Mouse (Mus musculus) G1E-ER4 (cell line): Measurements from ENCODE around the gene Ttll5. TPM values are rescaled to one million over a fixed set of nuclear protein-coding genes. Genes with fewer than 3 reads are reported as not detected.

Experiments used
- GATA1 ChIP-seq: IDR thresholded peaks from one replicate; pipeline ENCODE4 v1.8.0; 2012; ENCODE audit warnings: low read length, inconsistent platforms
- polyA plus RNA-seq: library from polyadenylated mRNA; stranded (reverse); fragments of >175 nt; gene quantifications from 2 replicates; pipeline ENCODE4 v1.2.3, GENCODE M21; 2012

Ttll5 gene
- polyA plus RNA-seq, 1 experiment, result 11.0 TPM

DNA sequence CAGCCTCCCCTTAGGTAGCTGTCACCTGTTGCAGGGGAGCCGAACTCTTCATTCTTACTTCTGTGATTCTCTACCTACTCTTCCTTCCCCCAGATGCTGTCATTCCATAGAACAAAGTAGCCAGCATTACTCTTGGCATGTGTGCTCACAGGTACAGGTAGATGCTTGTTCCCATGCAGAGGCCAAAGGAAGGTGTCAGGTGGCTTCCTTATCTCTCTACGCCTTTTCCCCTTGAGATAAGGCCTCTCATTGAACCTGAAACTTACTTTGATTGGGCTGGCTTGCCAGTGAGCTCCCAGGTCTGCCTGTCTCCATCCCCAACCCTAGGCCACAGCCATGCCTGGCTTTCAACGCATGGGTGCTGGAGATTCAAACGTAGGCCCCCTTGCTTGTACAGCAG is 269.6 kb downstream of the Ttll5 start:
- no peak for TF ChIP-seq GATA1

DNA sequence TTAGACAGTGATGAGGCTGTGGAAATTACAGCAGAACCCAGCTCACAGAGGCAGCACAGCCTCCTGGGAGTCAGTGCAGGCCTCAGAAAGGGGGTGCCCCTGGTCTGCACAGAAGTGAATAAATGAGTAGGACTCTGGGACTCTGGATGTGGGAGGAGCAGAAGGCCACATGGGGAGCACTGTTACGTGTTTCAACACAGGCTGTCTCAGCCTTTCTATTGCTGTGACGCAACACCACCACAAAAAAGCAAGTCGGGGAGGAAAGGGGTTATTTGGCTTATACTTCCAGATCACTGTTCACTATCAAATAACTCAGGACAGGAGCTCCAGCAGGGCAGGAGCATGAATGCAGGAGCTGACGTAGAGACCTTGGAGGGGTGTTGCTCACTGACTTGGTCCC is 271.3 kb downstream of the Ttll5 start:
- TF ChIP-seq GATA1, result no peak

DNA sequence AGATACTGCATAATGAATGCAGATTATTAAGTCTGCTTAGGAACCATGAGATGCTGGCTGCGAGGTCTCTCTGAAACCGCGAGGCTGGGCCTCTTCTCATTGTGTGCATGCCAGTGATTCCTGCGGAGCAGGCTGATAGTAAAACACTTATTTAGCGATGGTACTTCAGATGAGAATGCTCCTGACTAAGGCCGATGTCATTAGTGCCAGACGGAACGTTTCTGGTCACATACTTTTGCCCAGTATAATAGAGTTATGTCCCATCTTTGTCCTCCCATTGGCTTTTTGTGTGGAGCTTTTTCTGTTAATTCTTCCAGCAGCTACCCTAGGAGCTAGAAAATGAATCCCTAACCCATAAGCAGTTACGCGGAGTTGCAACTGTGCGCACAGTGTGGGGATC is 273.3 kb downstream of the Ttll5 start:
- no peak for TF ChIP-seq GATA1

DNA sequence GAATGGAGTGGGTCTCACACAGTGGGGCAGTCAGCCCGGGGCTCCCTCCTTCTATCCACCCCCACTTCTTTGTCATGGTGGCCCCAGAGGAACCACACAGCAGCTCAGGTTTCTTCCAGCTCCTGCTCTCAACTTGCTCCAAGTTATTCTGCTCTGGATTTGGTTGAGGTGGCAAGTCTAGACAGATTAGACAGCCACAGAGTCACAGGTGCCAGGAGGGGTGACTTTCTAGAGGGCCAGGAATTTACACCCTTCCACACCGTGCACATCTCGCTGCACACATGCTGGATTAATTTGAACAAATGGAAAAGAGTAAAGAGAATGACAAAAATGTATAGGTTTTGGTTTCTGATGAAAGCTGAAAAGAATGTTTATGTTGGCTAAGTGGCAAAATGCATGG is 276.3 kb downstream of the Ttll5 start:
- TF ChIP-seq GATA1, result no peak

DNA sequence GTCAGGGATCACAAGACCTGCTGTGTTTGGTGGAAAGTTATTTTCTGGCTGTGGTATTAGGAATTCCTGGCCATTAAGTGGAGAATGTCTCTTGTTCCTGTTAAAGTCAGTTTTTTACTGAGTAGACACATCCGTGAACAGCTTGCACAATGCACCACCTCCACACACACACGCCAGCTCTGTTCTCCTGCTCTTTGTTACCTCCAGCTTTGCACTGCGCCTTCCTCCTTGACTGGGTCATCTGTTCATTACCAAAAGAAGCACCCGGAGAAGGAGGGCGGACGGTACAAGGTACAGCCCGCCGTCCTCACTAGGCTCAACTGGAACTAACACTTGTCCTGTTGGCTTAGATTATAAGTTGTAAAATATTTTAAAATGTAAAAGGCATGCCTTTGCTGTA is 278.2 kb downstream of the Ttll5 start:
- no peak for TF ChIP-seq GATA1

DNA sequence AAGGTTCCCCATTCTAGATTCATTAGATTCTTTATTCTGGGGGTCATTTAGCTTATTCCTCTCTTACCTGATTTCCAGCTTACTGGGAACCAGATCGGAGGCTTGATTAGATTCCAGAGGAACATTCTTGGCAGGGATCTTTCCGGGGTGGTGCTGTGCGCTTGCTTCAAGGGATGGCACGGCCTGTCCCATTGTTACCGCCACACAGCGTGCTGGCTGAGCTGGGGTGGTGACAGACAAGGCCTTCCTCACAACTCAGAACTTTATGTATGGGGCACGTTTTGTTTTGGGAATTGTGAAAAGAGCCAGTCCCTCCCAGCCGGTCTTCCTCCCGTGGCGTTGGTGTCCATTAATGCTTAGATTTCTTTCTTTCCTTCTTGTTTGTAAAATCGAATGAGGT is 278.9 kb downstream of the Ttll5 start:
- no peak for TF ChIP-seq GATA1

DNA sequence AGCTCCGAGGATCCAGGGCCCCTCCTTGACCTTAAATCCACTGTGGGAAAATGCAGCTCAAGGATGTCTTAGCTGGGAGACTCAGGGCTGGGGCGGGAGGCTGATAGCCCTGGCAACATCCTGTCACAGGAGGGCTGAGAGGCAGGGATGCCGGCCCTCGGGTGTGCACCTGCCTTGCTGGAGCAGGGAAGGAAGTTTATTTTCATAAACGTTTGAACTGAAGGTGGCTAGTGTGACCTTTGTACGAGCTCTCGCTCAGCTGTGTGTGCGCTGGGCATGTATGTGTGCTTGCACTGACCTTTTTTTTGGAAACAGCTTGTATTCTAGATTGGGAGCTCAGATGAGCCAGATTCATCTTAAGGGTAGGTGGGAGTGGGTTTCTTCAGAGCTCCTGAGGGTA is 279.4 kb downstream of the Ttll5 start:
- no peak for TF ChIP-seq GATA1

DNA sequence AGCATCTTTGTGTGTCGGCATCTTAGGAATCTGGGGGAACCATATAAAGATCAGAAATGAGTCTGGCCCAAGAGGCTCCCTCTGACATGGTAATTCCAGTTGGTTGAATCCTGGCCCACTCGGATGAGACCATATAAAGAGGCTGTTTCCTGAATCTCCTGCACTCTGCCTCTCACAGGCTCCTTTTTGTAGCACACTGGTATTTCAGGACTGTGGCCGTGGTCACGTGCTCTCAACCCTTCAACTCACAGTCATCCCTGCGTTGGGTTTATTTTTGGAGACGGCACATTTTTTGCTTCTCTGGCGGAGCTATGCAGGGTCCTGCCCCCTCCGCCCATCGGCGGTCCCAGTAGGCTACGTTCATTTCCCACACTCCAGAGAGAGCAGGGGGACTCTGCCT is 279.8 kb downstream of the Ttll5 start:
- no peak for TF ChIP-seq GATA1

DNA sequence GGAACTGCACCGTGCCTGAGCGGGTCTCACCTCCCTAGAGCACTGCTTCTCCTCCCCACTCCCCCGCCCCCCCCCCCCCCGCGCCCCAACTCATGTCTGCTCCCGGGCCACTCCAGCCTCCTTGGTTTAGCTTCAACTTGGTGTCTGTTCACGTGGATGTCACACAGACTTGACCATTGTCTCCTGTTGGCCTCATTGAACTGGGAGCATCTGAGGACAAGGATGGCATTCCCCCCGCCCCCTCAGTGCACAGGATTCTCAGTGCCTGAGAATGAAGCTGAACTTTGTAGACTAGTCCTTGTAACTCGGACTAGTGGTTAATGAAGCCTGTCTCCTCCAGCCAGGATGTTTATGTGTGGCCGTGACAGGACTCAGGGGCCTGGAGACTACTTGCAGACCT is 281.1 kb downstream of the Ttll5 start:
- no peak for TF ChIP-seq GATA1

DNA sequence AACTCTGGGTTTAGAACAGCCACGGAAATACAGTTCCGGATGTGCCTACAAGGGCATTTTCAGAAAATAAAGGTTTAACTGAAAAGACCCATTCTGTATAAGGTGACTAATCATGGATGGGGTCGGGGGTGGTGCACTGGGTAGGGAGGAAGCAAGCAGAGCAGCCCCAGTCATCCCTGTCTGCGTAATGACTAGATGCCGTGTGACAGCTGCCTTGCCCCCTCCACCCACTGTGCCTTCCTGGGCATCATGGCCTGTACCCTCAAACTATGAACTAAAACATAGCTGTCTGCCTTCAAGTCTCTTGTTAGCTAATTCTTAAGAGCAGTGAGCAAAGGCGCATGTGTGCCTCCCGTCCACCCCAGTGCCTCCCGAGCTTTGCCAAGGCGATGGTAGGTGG is 281.6 kb downstream of the Ttll5 start:
- TF ChIP-seq GATA1, result no peak

DNA sequence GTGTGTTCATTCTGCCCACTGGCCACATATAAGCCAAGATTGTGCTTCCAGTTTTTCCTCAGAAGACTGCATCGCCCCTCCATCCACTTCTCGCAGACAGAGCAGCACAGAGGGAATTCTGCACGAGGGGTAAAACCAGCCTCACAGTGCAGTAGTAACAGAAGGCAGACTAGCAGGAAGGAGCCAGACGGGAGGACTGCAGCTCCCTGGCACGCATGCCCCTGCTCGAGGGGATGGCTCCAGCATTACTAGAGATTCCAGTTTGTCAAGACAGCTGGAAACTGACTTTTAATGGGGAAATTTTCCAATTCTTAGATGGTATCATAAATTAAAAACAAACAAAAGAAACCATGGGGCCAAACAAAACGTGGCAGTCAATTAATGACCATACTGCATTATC is 283.2 kb downstream of the Ttll5 start:
- no peak for TF ChIP-seq GATA1

DNA sequence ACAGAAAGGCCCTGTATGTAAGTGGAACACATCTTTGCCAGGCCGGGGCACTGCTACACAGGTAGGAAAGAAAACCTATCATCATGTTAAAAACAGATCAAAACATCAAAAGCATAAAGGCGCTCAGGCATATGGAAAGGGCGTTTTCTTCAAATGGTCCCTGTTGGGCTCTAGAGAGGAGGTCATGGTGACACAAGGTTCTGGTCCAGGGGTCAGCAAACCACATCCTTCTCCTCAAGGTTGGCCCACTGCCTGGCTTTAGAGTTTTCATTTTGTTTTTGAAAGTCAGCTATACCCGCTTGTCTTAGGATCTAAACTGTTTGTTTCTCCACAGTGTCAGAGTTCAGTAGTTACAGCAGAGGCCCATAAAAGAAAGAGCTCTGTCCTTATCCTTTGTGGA is 285.1 kb downstream of the Ttll5 start:
- no peak for TF ChIP-seq GATA1

DNA sequence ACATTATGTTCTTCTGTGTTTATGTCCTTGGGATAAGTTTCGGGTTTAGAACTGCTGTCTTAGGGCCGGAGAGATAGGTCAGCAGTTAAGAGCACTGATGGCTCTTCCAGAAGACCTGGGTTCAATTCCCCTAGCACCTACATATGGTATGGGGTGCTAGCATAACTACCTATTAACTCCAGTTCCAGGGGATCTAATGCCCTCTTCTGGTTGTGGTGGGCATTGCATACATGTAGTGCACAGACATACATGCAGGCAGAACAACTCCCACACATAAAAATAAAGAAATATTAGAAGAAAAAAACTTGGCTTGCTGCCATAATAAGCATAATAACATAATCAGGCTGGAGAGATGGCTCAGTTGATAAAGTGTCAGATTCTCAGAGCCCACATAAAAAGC is 286.2 kb downstream of the Ttll5 start:
- no peak for TF ChIP-seq GATA1

Other genes starting within 250 kb of the Ttll5 start
- not detected in 2 replicates for gene Jdp2, start 225.6 kb upstream of the Ttll5 start, polyA plus RNA-seq
- gene Batf, start 138.0 kb upstream of the Ttll5 start, polyA plus RNA-seq, result not detected in 2 replicates
- 0.02 TPM in 1 of 2 replicates, not detected in the other for gene Flvcr2, start 78.1 kb upstream of the Ttll5 start, polyA plus RNA-seq
- gene Erg28, start 109 bp upstream of the Ttll5 start, polyA plus RNA-seq, result 5.0 and 5.1 TPM in 2 replicates